Mouse (Mus musculus) adrenal gland, postnatal 25 days (tissue): ENCODE measurements at regions not wholly inside any gene's neighbourhood (a gene's known extent, or its start where the extent isn't known, plus 50 kb on each side); places are given as distances from the start of the nearest gene placed in this dataset.
A peak's percentile ranks its signal among the peaks of the same experiment; 100 is the strongest.
"Not testable (repeated sequence)": the region's sequence is repeated elsewhere in the genome, so short reads cannot be mapped to it uniquely, and the experiment has no call there.

Source experiments
- DNase-seq: peaks from one replicate; pipeline ENCODE4 v3.0.0; 2021; ENCODE audit warnings: mixed read lengths

- peak; percentile 10 for DNase-seq
These were observed 65.3 kb downstream of the Gm15023 start for GRCm38 (mm10) chrX:135112109-135112508.

GRCm38 (mm10) chrX:135110866-135111265, 66.6 kb downstream of the Gm15023 start:
- DNase-seq, result peak; percentile 39

- DNase-seq, result peak; percentile 15
These were observed 75.8 kb downstream of the Gm15023 start for GRCm38 (mm10) chrX:135101594-135101993.

GRCm38 (mm10) chrX:135098101-135098500, 79.3 kb downstream of the Gm15023 start:
- peak; percentile 2 for DNase-seq

- DNase-seq, result no peak
These were observed 81.2 kb downstream of the Gm15023 start for GRCm38 (mm10) chrX:135096206-135096605.

GRCm38 (mm10) chrX:135091074-135091473, 82.1 kb upstream of the Zmat1 start:
- peak; percentile 60 for DNase-seq

- peak; percentile 2 for DNase-seq
These were observed 78.1 kb upstream of the Zmat1 start for GRCm38 (mm10) chrX:135087068-135087579.

GRCm38 (mm10) chrX:135086564-135086963, 77.6 kb upstream of the Zmat1 start:
- not testable (repeated sequence) for DNase-seq

GRCm38 (mm10) chrX:135085770-135086553, 77.0 kb upstream of the Zmat1 start:
- not testable (repeated sequence) for DNase-seq

GRCm38 (mm10) chrX:135080380-135081158, 71.6 kb upstream of the Zmat1 start:
- DNase-seq, result no peak

- DNase-seq, result no peak
These were observed 70.4 kb upstream of the Zmat1 start for GRCm38 (mm10) chrX:135079388-135079787.

- DNase-seq, result no peak
These were observed 66.9 kb upstream of the Zmat1 start for GRCm38 (mm10) chrX:135075903-135076302.

- DNase-seq, result no peak
These were observed 60.4 kb upstream of the Zmat1 start for GRCm38 (mm10) chrX:135069448-135069847.

- no peak for DNase-seq
These were observed 51.2 kb upstream of the Zmat1 start for GRCm38 (mm10) chrX:135060184-135060583.

- no peak for DNase-seq
These were observed 49.9 kb upstream of the Zmat1 start for GRCm38 (mm10) chrX:135058949-135059348.
